Mouse (Mus musculus) lung, adult 2 months (tissue): ENCODE results near the gene Scarb1.

Source experiments
- CTCF ChIP-seq: fragments of 200-500 bp; IDR thresholded peaks from 2 replicates; pipeline ENCODE4 v1.5.1; 2011; ENCODE audit warnings: mild to moderate bottlenecking, low read length, control low read depth; ENCODE audit not compliant: insufficient read depth
- POLR2A ChIP-seq: fragments of 200-500 bp; IDR thresholded peaks from 2 replicates; pipeline ENCODE4 v1.6.1; 2011; ENCODE audit warnings: low read depth, mild to moderate bottlenecking, control low read depth, low read length, borderline replicate concordance; ENCODE audit errors: extremely low read depth

DNA sequence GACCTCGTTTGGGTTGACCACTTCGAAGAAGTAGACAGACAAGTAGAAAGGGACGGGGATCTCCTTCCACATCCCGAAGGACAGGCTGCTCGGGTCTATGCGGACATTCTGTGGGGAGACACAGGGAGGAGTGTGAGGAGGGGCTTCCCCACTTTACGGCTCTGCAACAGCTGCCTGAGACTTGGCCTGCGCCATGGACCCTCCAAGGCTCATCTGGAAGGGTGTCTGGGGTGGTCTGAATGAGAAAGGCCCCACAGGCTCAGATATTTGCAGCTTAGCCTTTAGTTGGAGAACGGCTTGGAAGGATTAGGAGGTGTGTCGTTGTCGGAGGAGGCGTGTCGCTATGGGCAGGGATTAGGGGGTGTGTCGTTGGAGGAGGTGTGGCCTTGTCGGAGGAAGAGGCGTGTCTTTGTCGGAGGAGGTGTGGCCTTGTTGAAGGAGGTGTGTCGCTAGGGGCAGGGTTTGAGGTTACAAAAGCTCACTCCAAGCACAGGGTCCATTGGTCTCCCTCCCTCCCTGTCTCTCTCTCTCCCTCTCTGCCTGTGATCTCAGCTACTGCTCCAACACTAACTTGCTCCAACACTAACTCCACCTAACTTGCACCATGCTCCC is 36.5 kb downstream of the Scarb1 start:
- TF ChIP-seq CTCF (no peak), POLR2A (no peak)
